Mouse (Mus musculus) neural tube, embryonic 10.5 days (tissue): Measurements from ENCODE around the gene Ctnnd2.

Experiments
- DNase-seq: peaks from one replicate; pipeline ENCODE4 v3.0.0-alpha.2; 2017; ENCODE audit warnings: low spot score; ENCODE audit errors: extremely low spot score

The Ctnnd2 gene

GRCm38 (mm10) chr15:30709026-30709753 lies 536.8 kb downstream of the Ctnnd2 start:
- DNase-seq, result peak; percentile 14

- DNase-seq, result no peak
Measured at GRCm38 (mm10) chr15:30709754-30710105, 537.3 kb downstream of the Ctnnd2 start.

- no peak for DNase-seq
Measured at GRCm38 (mm10) chr15:30714823-30715222, 542.4 kb downstream of the Ctnnd2 start.

- no peak for DNase-seq
Measured at GRCm38 (mm10) chr15:30718811-30719210, 546.4 kb downstream of the Ctnnd2 start.

- DNase-seq, result no peak
Measured at GRCm38 (mm10) chr15:30719226-30719625, 546.8 kb downstream of the Ctnnd2 start.

- no peak for DNase-seq
Measured at GRCm38 (mm10) chr15:30721098-30721497, 548.7 kb downstream of the Ctnnd2 start.

- DNase-seq, result no peak
Measured at GRCm38 (mm10) chr15:30726066-30726465, 553.7 kb downstream of the Ctnnd2 start.

- DNase-seq, result no peak
Measured at GRCm38 (mm10) chr15:30738178-30738577, 565.8 kb downstream of the Ctnnd2 start.

- peak; percentile 57 for DNase-seq
Measured at GRCm38 (mm10) chr15:30740728-30741127, 568.3 kb downstream of the Ctnnd2 start.

- no peak for DNase-seq
Measured at GRCm38 (mm10) chr15:30757991-30758390, 585.6 kb downstream of the Ctnnd2 start.

- DNase-seq, result no peak
Measured at GRCm38 (mm10) chr15:30762211-30762610, 589.8 kb downstream of the Ctnnd2 start.

- DNase-seq, result no peak
Measured at GRCm38 (mm10) chr15:30762695-30763285, 590.4 kb downstream of the Ctnnd2 start.

GRCm38 (mm10) chr15:30776931-30777330 lies 604.5 kb downstream of the Ctnnd2 start:
- no peak for DNase-seq

- no peak for DNase-seq
Measured at GRCm38 (mm10) chr15:30777801-30778200, 605.4 kb downstream of the Ctnnd2 start.

GRCm38 (mm10) chr15:30779903-30780302 lies 607.5 kb downstream of the Ctnnd2 start:
- no peak for DNase-seq

GRCm38 (mm10) chr15:30780977-30781376 lies 608.6 kb downstream of the Ctnnd2 start:
- DNase-seq, result no peak

GRCm38 (mm10) chr15:30785706-30786320 lies 613.4 kb downstream of the Ctnnd2 start:
- no peak for DNase-seq

GRCm38 (mm10) chr15:30793260-30793659 lies 620.9 kb downstream of the Ctnnd2 start:
- DNase-seq, result no peak

GRCm38 (mm10) chr15:30795723-30796122 lies 623.3 kb downstream of the Ctnnd2 start:
- no peak for DNase-seq

- no peak for DNase-seq
Measured at GRCm38 (mm10) chr15:30827424-30828263, 655.3 kb downstream of the Ctnnd2 start.

- DNase-seq, result no peak
Measured at GRCm38 (mm10) chr15:30857277-30858176, 685.1 kb downstream of the Ctnnd2 start.
